Mouse (Mus musculus): ENCODE measurements at regions not wholly inside any gene's neighbourhood (a gene's known extent, or its start where the extent isn't known, plus 50 kb on each side); places are given as distances from the start of the nearest gene placed in this dataset.

DNA sequence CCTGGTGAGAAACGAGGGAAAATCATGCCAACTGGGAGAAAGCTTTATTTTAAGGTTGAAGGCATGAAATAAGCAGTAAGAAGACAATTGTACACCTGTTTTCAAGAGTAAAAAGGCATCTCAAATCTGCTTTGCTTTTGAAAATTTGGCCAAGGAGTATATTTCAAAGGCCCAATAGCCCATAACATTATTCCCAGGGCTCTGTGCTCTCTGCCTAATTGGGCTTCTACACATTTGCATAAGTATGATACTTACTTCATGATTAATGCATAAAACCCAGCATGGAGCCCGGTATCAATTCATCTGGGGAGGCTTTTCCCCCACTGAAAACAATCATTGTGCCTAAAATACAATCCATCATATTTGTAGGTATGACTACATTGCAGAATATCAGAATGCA is 252.4 kb downstream of the Nova1 start:
- TF ChIP-seq EP300 (IDR thresholded peaks at IDR 0.05; ENCODE audit: low read depth) (no peak), CTCF (IDR thresholded peaks at IDR 0.05; ENCODE audit: low read depth) (no peak)
